ENCODE assay signal across 9 mouse cellular contexts in the genomic region with DNA sequence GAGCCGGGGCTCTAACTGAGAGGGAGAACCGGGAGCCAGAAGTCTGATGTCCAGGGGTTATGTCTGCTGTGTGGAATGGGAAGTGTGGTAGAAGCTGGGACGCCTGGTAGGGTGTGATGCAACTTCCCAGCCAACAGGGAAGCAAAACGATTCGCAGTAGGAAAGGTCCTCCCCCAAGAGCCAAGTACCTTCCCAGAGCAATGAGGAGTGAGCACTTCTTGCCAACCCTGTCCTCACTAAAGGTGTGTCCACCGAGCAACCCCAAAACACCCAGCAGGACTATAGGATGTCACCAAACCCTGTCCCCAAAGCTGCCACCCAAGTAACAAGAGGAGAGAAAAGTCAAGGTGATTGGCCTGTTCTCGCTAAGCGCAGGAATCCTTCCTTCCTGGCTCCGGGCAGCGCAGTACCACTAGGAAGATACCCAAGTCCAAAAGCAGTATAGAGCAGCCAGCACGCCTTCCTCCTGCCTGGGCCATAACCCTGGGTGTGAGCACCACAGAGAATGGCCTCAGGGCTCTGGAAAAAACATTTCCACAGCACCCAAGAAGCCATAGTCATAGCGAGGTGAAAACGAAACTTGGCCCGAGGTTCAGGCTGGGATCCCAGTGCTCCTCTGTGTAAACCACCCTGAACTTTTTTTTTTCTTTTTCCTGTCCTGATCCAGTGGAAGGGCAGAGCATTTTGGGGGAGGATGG. TPM values are rescaled to one million over a fixed set of nuclear protein-coding genes. Genes with fewer than 3 reads are reported as not detected.
A peak's percentile ranks its signal among the peaks of the same experiment; 100 is the strongest.
DNase-seq lines count a peak whose midpoint lies in the region; ATAC-seq and TF ChIP-seq lines count a peak whose summit lies in the region.
"Had no signal": no experiment of that assay in that cellular context is flagged by ENCODE, and none has a peak within 500 bp of the region (broad histone marks: within the 10 kb centered on the region; RNA-seq: fewer than 3 reads in every experiment).

No protein-coding gene starts in this region.

- H3K27ac ChIP-seq in forebrain, embryonic 10.5 days = no peak overlapping the region
- no peak overlapping the region for H3K27ac ChIP-seq in forebrain, embryonic 15.5 days (replicated peaks)
- no peak overlapping the region; the same call in 1 of the 2 replicates for H3K27ac ChIP-seq in cortical plate, adult 2 months (ENCODE audit: insufficient read depth, low read length)
- no peak overlapping the region for H3K27ac ChIP-seq in intestine, embryonic 15.5 days
- no peak overlapping the region for H3K27ac ChIP-seq in lung, embryonic 16.5 days (ENCODE audit: low read length)

- H3K9ac ChIP-seq in forebrain, embryonic 15.5 days (replicated peaks) = no peak overlapping the region
- H3K9ac ChIP-seq in intestine, embryonic 15.5 days = no peak overlapping the region
- peak overlapping the region; percentile 34; the same call in 1 of the 2 replicates for H3K9ac ChIP-seq in lung, embryonic 16.5 days (ENCODE audit: low read length)

- no peak for TF ChIP-seq CTCF in cortical plate, adult 2 months (IDR thresholded peaks at IDR 0.05; ENCODE audit: extremely low read depth, insufficient read depth, low read length)

- H3K4me2 ChIP-seq in forebrain, embryonic 15.5 days (replicated peaks) = no peak overlapping the region
- peak overlapping the region; percentile 89 for H3K4me2 ChIP-seq in intestine, embryonic 15.5 days (replicated peaks)
- H3K4me2 ChIP-seq in lung, embryonic 16.5 days (ENCODE audit: low read depth, low read length) = peak overlapping the region; percentile 83

- H3K9me3 ChIP-seq in forebrain, embryonic 10.5 days = no peaks in the 10 kb centered on the region
- no peaks in the 10 kb centered on the region for H3K9me3 ChIP-seq in forebrain, embryonic 15.5 days
- no peaks in the 10 kb centered on the region for H3K9me3 ChIP-seq in intestine, embryonic 15.5 days
- H3K9me3 ChIP-seq in lung, embryonic 16.5 days (ENCODE audit: control insufficient read depth, low read length) = no peaks in the 10 kb centered on the region

- peaks cover 19% of the 10 kb centered on the region for H3K36me3 ChIP-seq in forebrain, embryonic 10.5 days (replicated peaks)
- H3K36me3 ChIP-seq in forebrain, embryonic 15.5 days = no peaks in the 10 kb centered on the region
- H3K36me3 ChIP-seq in intestine, embryonic 15.5 days = no peaks in the 10 kb centered on the region
- no peaks in the 10 kb centered on the region for H3K36me3 ChIP-seq in lung, embryonic 16.5 days (ENCODE audit: control insufficient read depth, insufficient read depth, low read length)

- H3K4me1 ChIP-seq in forebrain, embryonic 10.5 days = peaks cover 41% of the 10 kb centered on the region
- H3K4me1 ChIP-seq in forebrain, embryonic 15.5 days = peaks cover 16% of the 10 kb centered on the region
- H3K4me1 ChIP-seq in cortical plate, adult 2 months (ENCODE audit: control insufficient read depth, insufficient read depth, low read length) = peaks cover 7% of the 10 kb centered on the region
- peaks cover 10% of the 10 kb centered on the region for H3K4me1 ChIP-seq in intestine, embryonic 15.5 days (replicated peaks)
- H3K4me1 ChIP-seq in lung, embryonic 16.5 days (replicated peaks; ENCODE audit: control insufficient read depth, insufficient read depth, low read length) = peaks cover 21% of the 10 kb centered on the region

- no peak for ATAC-seq in forebrain, embryonic 15.5 days (replicated peaks)
- ATAC-seq in intestine, embryonic 15.5 days = no peak
- no peak for ATAC-seq in lung, embryonic 16.5 days (ENCODE audit: low read depth)
- ATAC-seq: Patski had no signal

- no peaks in the 10 kb centered on the region for H3K27me3 ChIP-seq in forebrain, embryonic 10.5 days (ENCODE audit: poor library complexity, severe bottlenecking)
- no peaks in the 10 kb centered on the region for H3K27me3 ChIP-seq in forebrain, embryonic 15.5 days
- H3K27me3 ChIP-seq in intestine, embryonic 15.5 days (replicated peaks) = no peaks in the 10 kb centered on the region
- H3K27me3 ChIP-seq in lung, embryonic 16.5 days (ENCODE audit: control insufficient read depth, insufficient read depth, low read depth, low read length) = no peaks in the 10 kb centered on the region
- H3K27me3 ChIP-seq: Patski had no signal

- TF ChIP-seq POLR2A in cortical plate, adult 2 months (IDR thresholded peaks at IDR 0.05; ENCODE audit: extremely low read depth, insufficient read depth, low read length) = no peak

- 84% methylated on average over 14 of the region's 14 CpGs for WGBS in forebrain, embryonic 10.5 days
- 86% methylated on average over 14 of the region's 14 CpGs for WGBS in forebrain, embryonic 15.5 days
- WGBS in intestine, embryonic 15.5 days = 74% methylated on average over 14 of the region's 14 CpGs
- WGBS in lung, embryonic 16.5 days = 65% methylated on average over 14 of the region's 14 CpGs

- DNase-seq in forebrain, embryonic 10.5 days (ENCODE audit: extremely low spot score, low spot score) = no peak
- no peak for DNase-seq in urinary bladder, postnatal 36 days (ENCODE audit: low spot score in 2 of 2)
- DNase-seq in frontal cortex, adult 2 months (ENCODE audit: extremely low spot score in 1 of 2, low spot score in 1 of 2) = no peak
- no peak for DNase-seq in right cerebral cortex, postnatal 10 days (ENCODE audit: low spot score in 2 of 2)

- H3K4me3 ChIP-seq in forebrain, embryonic 10.5 days = peak overlapping the region; percentile 73; the same call in 1 of the 2 replicates
- no peak overlapping the region for H3K4me3 ChIP-seq in forebrain, embryonic 15.5 days
- peak overlapping the region; percentile 12; the same call in 1 of the 2 replicates for H3K4me3 ChIP-seq in cortical plate, adult 2 months (ENCODE audit: insufficient read depth, low read length)
- no peak overlapping the region for H3K4me3 ChIP-seq in intestine, embryonic 15.5 days (replicated peaks)
- H3K4me3 ChIP-seq in lung, embryonic 16.5 days (ENCODE audit: low read length) = peak overlapping the region; percentile 87; the same call in 1 of the 2 replicates

RNA-seq across cellular contexts. Expression of a gene that starts 18.7 kb away (rescaled TPM):
- polyA plus RNA-seq in forebrain, embryonic 10.5 days (2016; fragmentation: Nextera tagmentation; extraction: Ambion mirVana) = 2.4 and 2.8 TPM in 2 replicates
- polyA plus RNA-seq in forebrain, embryonic 15.5 days (2015; fragmentation: Nextera tagmentation; extraction: Ambion mirVana) = 4.9 and 6.3 TPM in 2 replicates
- 36.8 and 38.4 TPM in 2 replicates for polyA plus RNA-seq in cortical plate, adult 2 months (2012; rRNA removed)
- polyA plus RNA-seq in intestine, embryonic 15.5 days (2015; fragmentation: Nextera tagmentation; extraction: Ambion mirVana) = 2.0 and 4.1 TPM in 2 replicates
- 3.1 and 3.3 TPM in 2 replicates for polyA plus RNA-seq in lung, embryonic 16.5 days (2015; fragmentation: Nextera tagmentation; extraction: Ambion mirVana)
- polyA plus RNA-seq in frontal cortex, adult 2 months (2012; rRNA removed) = 38.5 and 43.3 TPM in 2 replicates

RNA-seq across cellular contexts. Expression of a gene that starts 29.3 kb away (rescaled TPM):
- polyA plus RNA-seq in forebrain, embryonic 10.5 days (2016; fragmentation: Nextera tagmentation; extraction: Ambion mirVana) = 9.0 and 9.5 TPM in 2 replicates
- 0.97 and 1.1 TPM in 2 replicates for polyA plus RNA-seq in forebrain, embryonic 15.5 days (2015; fragmentation: Nextera tagmentation; extraction: Ambion mirVana)
- 2.1 and 2.6 TPM in 2 replicates for polyA plus RNA-seq in cortical plate, adult 2 months (2012; rRNA removed)
- 47.4 and 51.0 TPM in 2 replicates for polyA plus RNA-seq in intestine, embryonic 15.5 days (2015; fragmentation: Nextera tagmentation; extraction: Ambion mirVana)
- polyA plus RNA-seq in lung, embryonic 16.5 days (2015; fragmentation: Nextera tagmentation; extraction: Ambion mirVana) = 21.6 and 29.3 TPM in 2 replicates
- polyA plus RNA-seq in frontal cortex, adult 2 months (2012; rRNA removed) = 2.5 and 2.9 TPM in 2 replicates

RNA-seq across cellular contexts. Expression of a gene that starts 41.2 kb away (rescaled TPM):
- polyA plus RNA-seq in forebrain, embryonic 10.5 days (2016; fragmentation: Nextera tagmentation; extraction: Ambion mirVana) = 16.3 and 17.3 TPM in 2 replicates
- polyA plus RNA-seq in forebrain, embryonic 15.5 days (2015; fragmentation: Nextera tagmentation; extraction: Ambion mirVana) = 16.5 and 16.9 TPM in 2 replicates
- 6.6 and 7.4 TPM in 2 replicates for polyA plus RNA-seq in cortical plate, adult 2 months (2012; rRNA removed)
- polyA plus RNA-seq in intestine, embryonic 15.5 days (2015; fragmentation: Nextera tagmentation; extraction: Ambion mirVana) = 16.9 and 17.7 TPM in 2 replicates
- polyA plus RNA-seq in lung, embryonic 16.5 days (2015; fragmentation: Nextera tagmentation; extraction: Ambion mirVana) = 20.1 and 20.7 TPM in 2 replicates
- polyA plus RNA-seq in frontal cortex, adult 2 months (2012; rRNA removed) = 7.5 and 8.2 TPM in 2 replicates

RNA-seq across cellular contexts. Expression of a gene that starts 47.1 kb away (rescaled TPM):
- polyA plus RNA-seq in forebrain, embryonic 10.5 days (2016; fragmentation: Nextera tagmentation; extraction: Ambion mirVana) = 27.2 and 30.3 TPM in 2 replicates
- polyA plus RNA-seq in forebrain, embryonic 15.5 days (2015; fragmentation: Nextera tagmentation; extraction: Ambion mirVana) = 24.0 and 25.7 TPM in 2 replicates
- polyA plus RNA-seq in cortical plate, adult 2 months (2012; rRNA removed) = 19.4 and 22.2 TPM in 2 replicates
- 16.5 and 19.8 TPM in 2 replicates for polyA plus RNA-seq in intestine, embryonic 15.5 days (2015; fragmentation: Nextera tagmentation; extraction: Ambion mirVana)
- 17.1 and 18.9 TPM in 2 replicates for polyA plus RNA-seq in lung, embryonic 16.5 days (2015; fragmentation: Nextera tagmentation; extraction: Ambion mirVana)
- 18.9 and 22.4 TPM in 2 replicates for polyA plus RNA-seq in frontal cortex, adult 2 months (2012; rRNA removed)

RNA-seq across cellular contexts. Expression of a gene that starts 56.7 kb away (rescaled TPM):
- polyA plus RNA-seq in forebrain, embryonic 10.5 days (2016; fragmentation: Nextera tagmentation; extraction: Ambion mirVana) = 10.0 and 10.4 TPM in 2 replicates
- polyA plus RNA-seq in forebrain, embryonic 15.5 days (2015; fragmentation: Nextera tagmentation; extraction: Ambion mirVana) = 7.9 and 9.0 TPM in 2 replicates
- polyA plus RNA-seq in cortical plate, adult 2 months (2012; rRNA removed) = 6.3 and 7.6 TPM in 2 replicates
- 6.7 and 7.1 TPM in 2 replicates for polyA plus RNA-seq in intestine, embryonic 15.5 days (2015; fragmentation: Nextera tagmentation; extraction: Ambion mirVana)
- 5.6 and 6.5 TPM in 2 replicates for polyA plus RNA-seq in lung, embryonic 16.5 days (2015; fragmentation: Nextera tagmentation; extraction: Ambion mirVana)
- polyA plus RNA-seq in frontal cortex, adult 2 months (2012; rRNA removed) = 7.0 and 7.5 TPM in 2 replicates

Comparison
In these comparisons a context has a peak if more than half of its experiments do, and no peak if none do; other contexts are left out.
1. H3K4me3 ChIP-seq: peak in forebrain, embryonic 10.5 days (single experiment), cortical plate, adult 2 months (single experiment) and lung, embryonic 16.5 days (single experiment); none in forebrain, embryonic 15.5 days (single experiment) and intestine, embryonic 15.5 days (single experiment).